Mouse (Mus musculus): ENCODE data around the gene Fez2.

- TF ChIP-seq CTCF (IDR thresholded peaks at IDR 0.05; ENCODE audit: borderline replicate concordance, insufficient read depth, low read depth, low read length) (no peak), POLR2A (IDR thresholded peaks at IDR 0.05; ENCODE audit: borderline replicate concordance, insufficient read depth, low read length) (no peak)
Observed at GRCm38 (mm10) chr17:78465500-78465899, 47.5 kb upstream of the Fez2 start.
